Mouse (Mus musculus): Measurements from ENCODE around the gene Grpel1.

The Grpel1 gene

DNA sequence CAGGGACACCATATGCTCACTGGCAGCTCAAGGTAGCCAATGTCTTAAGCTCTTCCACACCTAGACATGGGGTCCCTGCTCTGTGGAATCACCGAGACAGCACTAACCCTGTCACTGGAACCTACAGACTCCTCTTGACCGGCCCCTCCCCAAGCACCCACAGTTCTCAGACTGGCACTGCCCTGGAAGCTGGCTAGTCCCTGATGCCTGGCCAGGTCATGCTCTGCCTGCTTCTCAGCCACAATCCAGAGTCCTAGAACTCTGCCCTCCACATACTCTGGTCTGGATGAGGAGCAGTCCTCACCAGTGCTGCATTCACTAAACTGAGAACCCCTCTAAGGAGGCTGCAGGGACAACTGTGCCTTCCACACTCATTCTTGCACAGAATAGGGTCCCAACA lies 46.2 kb downstream of the Grpel1 start:
- no peak for DNase-seq (ENCODE audit: low read depth)

DNA sequence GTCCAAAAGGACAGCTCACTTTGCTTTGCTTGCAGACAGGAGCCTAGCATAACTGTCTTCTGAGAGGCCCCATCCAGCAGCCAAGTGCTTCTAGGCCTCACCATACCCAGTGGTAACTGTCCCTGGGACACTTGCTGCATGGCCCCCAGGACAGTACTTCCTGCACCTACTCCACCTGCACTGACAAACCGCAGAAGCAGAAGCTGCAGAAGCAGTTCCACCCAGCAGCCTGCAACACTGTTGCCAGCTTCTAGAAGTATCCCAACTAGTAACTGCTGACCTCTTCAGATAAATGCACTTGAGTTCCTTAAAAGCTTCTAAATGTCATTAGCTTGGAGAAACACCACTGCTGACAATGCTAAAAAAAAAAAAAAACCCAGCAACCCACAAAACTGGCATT lies 50.3 kb downstream of the Grpel1 start:
- DNase-seq (ENCODE audit: low read depth) = no peak

DNA sequence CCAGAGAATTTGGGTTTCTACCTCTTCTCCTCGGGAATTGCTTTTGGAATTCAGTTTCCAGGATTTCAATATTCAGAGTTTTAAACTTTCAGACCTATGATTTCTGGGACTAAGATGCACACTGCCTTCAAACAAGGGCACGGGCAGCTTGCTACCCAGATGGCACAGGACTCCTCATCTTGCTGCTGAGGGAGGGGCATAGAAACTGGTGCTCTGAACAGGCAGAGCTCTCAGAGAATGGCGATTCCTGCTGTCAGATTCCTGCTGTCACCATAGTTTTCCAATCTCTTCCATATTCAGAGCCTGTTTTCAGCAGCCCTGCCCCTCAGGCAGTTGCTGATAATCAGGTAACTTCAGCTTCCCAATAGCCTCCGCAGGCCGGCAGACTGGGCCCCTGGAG lies 50.8 kb downstream of the Grpel1 start:
- no peak for DNase-seq (ENCODE audit: low read depth)

DNA sequence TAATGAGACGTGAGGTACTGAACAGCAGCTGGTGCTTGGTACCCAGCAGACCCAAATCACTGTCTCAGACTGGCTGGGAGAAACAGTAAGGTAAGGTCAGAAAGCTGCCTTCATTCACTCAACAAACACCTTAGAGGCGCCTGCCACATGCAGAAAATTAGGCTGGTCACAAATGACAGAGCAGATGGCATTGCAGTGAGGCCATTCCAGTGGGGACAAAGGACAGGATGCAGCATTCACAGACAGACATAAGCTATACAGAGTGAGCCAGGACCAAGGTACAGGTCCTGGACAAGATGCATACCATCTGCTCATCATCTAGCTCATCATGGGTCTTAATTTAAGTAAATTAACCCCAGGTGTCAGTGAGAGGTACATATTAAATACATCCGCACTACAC lies 52.8 kb downstream of the Grpel1 start:
- DNase-seq (ENCODE audit: low read depth) = no peak

DNA sequence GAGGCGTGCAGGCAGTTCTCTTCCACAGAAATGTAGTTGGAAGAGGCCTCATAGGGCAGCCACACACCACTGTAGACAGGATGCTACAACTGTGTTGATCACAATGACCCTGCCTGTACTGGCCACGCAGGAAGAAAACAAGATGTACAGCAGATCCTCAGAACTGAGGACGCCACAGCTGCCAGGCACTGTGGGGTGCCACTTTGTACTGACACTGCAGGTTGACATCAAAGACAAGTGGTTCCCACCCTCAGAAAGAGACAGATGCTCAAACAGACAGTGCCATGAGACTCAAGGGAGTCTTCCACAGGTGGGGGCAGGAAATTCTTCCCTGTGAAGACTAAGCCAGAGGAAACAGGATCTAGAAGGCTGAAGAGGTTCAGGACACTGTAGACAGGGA lies 55.0 kb downstream of the Grpel1 start:
- DNase-seq (ENCODE audit: low read depth) = no peak

DNA sequence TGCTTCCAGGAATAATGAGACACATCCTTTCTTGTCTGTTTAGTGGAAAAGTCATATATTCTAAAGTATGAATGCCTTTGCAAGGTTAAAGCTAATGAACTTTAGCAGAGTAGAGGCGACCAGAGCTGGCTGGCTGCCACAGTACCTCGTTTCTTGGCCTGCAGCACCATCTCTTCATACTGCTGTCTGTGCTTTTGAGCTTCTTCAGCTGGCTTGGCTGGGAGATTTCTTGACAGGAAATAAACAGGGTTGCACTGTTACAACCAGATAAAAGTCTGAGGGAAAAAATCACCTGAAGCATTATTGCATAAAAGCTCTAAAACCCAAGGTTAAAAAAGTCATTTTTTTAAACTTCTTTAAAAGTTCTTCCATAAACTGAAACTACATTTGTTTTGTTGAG lies 58.0 kb downstream of the Grpel1 start:
- no peak for DNase-seq (ENCODE audit: low read depth)

DNA sequence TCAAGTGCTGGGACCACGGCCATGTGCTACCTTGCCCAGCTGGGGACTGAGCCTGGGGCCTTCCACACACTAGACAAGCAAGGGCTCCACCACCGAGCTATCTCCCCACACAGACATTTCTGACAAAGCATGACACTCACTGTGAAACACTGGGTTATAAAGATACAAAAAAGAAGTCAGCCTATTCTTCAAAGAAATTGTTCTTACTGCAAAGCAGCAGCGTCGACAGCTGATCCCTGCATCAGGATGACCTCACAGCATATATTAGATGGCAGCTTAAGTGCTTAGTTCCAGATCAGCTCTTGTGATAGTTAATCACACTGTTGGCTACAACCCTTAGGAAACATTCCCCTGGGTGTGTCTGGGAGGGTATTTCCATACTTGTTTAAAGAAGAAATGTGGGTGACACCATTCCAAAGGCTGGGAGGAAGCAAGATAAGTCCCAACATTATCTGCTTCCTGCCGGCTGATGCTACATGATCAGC lies 58.5 kb downstream of the Grpel1 start:
- DNase-seq (ENCODE audit: low read depth) = no peak
